Mouse (Mus musculus) Patski (cell line): ENCODE data around the gene Pmf1. TPM values are rescaled to one million over a fixed set of nuclear protein-coding genes. Genes with fewer than 3 reads are reported as not detected.

ENCODE experiments used
- ATAC-seq: fragments of 100-300 bp; one replicate; pipeline ENCODE4 v1.8.0; 2021
- CTCF ChIA-PET: fragments of 350-600 bp; sonication (Branson Sonifier 250); formaldehyde crosslinking; loops from one replicate; lab custom pipeline; 2022; ENCODE audit warnings: inconsistent platforms; lab: Charles Lee
- POLR2A ChIA-PET: fragments of 350-600 bp; sonication (Branson Sonifier 250); formaldehyde crosslinking; loops from one replicate; lab custom pipeline; 2022; ENCODE audit warnings: antibody characterized with exemption, inconsistent platforms; lab: Charles Lee
- DNase-seq: peaks from one replicate; pipeline ENCODE4 v3.0.0-alpha.2; 2011; ENCODE audit warnings: low read depth, low spot score
- H3K27me3 ChIP-seq: fragments of 371-371 bp; one replicate; pipeline ENCODE4 v1.5.1; 2021
- CTCF ChIP-seq: fragments of 100-300 bp; IDR thresholded peaks from one replicate; pipeline ENCODE4 v1.5.1; 2021
- in situ Hi-C: fragments of 300-500 bp; cut with MboI; formaldehyde crosslinking; loops from 3 replicates; pipeline ENCODE4 v1.11.1; 2018; ENCODE audit warnings: low pct_unique_long_range_greater_than_20kb, mixed read lengths
- polyA plus RNA-seq: library from polyadenylated mRNA; unstranded; gene quantifications from one replicate; pipeline ENCODE4 v1.2.3, GENCODE M21; 2021

Gene Pmf1
- polyA plus RNA-seq, 1 experiment from 2014 or later: 80.1 TPM

DNA sequence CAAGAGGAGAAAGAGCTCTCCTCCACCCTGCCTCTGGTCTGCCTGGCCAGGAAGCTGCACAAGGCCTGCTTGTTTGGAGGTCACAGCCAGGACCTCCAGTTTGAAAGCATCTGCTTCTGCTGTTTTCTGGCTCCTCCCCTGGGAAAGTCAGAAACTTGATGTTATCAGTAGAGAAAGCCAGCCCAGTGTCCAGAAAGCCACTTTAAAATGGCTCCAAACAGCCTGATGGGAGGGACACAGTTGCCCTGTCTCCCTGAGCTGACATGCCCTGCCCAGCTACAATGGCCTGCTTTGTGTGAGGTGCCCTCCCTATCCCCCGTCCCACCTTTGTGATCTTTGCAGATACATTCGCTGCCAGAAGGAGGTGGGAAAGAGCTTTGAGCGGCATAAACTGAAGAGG is 50.1 kb downstream of the Pmf1 start:
- no peaks in the 10 kb centered on the region for H3K27me3 ChIP-seq
- ATAC-seq: no peak
- no peak for DNase-seq
- CTCF ChIA-PET: interaction anchor here (0.8 to 1.2 kb wide), 3 partner anchors 14 to 28 kb away, joined by 3 to 4 read pairs (median 3); no protein-coding TSS in a partner anchor
- no peak for TF ChIP-seq CTCF
- POLR2A ChIA-PET: interaction anchor here (1.0 kb wide), 1 partner anchor 8 kb away, joined by 3 read pairs; no protein-coding TSS in a partner anchor
- in situ Hi-C loops: no loop called here

DNA sequence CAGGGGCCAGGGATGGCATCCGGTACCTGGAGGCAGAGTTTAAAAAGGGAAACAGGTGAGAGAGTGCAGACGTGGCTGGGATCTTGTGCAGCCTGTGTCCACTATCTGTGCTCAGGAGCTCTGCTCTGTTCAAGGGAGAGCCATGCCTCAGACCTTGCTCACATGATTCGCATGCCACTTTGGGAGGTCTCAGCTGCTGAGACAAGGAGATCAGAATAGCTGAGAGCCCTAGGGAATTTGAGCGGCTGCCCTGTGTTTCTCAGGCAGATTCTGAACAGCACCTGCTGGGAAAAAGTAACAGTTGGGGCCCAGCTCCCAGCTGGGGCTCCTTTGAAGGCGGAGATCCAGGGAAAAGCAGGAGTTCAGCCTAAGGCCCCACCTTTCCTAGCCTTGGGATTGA is 50.5 kb downstream of the Pmf1 start:
- no peak for TF ChIP-seq CTCF
- ChIA-PET CTCF (interaction anchor here (1.1 to 1.2 kb wide), 3 partner anchors 14 to 28 kb away, joined by 3 to 5 read pairs (median 4); no protein-coding TSS in a partner anchor), POLR2A (interaction anchor here (0.8 kb wide), 1 partner anchor 11 kb away, joined by 3 read pairs; no protein-coding TSS in a partner anchor)
- DNase-seq (no peak), ATAC-seq (no peak)
- no peaks in the 10 kb centered on the region for H3K27me3 ChIP-seq
- in situ Hi-C loops: no loop called here

DNA sequence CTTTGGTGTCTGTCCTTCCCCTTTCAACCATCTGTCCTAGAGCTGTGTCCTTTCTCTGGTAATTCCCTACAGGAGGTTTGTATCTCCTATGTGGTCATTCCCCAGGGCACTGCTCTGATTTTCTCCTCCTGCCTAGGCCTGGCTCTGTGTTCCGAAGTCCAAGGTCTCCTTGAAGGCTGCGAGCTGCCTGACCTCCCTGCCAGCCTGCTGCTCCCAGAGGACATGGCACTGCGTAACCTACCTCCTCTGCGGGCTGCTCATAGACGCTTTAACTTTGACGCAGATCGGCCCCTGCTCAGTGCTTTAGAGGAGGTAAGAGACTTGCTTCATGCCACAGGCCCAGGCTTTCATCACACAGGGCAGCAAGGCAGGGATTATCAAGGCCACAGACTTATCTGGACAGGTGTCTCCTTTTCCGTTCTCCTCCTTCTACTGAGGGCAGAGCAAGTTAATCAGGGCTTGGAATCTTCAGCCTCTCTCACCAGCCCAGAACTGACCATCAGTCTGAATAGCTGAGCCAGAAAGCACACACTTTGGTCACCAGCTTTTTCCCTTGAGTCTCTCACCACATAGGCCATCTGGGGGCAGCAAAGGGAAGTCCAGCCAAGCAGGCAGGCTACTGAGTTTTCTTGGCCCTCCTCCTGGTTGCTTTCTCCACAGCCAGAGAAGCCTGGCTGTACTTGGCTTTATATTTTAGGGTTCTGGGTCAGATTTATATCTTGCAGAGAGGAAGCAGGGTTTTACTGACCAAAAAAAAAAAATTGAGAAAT is 55.5 kb downstream of the Pmf1 start:
- ATAC-seq: no peak
- TF ChIP-seq CTCF: no peak
- CTCF ChIA-PET: interaction anchor here (0.8 to 1.3 kb wide), 2 partner anchors 10 to 12 kb away, joined by 4 to 5 read pairs; partner anchors contain the start of gene Paqr6
- no peak for DNase-seq
- POLR2A ChIA-PET: interaction anchor here (0.6 kb wide), 2 partner anchors 41 to 601 kb away, joined by 4 read pairs; no protein-coding TSS in a partner anchor
- in situ Hi-C loops: no loop called here
- H3K27me3 ChIP-seq: no peaks in the 10 kb centered on the region

DNA sequence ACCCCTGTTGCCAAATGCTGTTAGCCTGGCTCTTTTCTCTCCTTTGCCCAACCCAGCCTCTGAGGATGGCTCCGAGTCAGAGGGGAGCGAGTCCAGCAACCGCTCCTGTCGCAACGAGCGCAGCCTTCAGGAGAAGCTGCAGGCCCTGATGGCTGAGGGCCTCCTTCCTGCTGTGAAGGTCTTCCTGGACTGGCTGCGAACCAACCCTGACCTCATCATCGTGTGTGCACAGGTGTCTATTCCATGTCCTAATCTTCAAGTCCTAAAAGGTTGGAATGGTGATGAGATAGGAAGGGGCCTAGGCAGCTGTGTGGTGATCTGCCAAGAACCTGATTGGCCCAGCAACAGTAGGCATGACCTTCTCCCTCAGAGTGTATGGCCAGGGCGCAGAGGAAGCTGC is 57.2 kb downstream of the Pmf1 start:
- CTCF ChIA-PET: interaction anchor here (0.8 kb wide), 1 partner anchor 13 kb away, joined by 3 read pairs; no protein-coding TSS in a partner anchor
- in situ Hi-C loops: no loop called here

GRCm38 (mm10) chr3:88350732-88351131 is 59.4 kb downstream of the Pmf1 start:
- TF ChIP-seq CTCF: no peak
- CTCF ChIA-PET: interaction anchor here (1.8 kb wide), 1 partner anchor 12 kb away, joined by 4 read pairs; no protein-coding TSS in a partner anchor
- DNase-seq (no peak), ATAC-seq (no peak)
- in situ Hi-C loops: no loop called here
- no peaks in the 10 kb centered on the region for H3K27me3 ChIP-seq
- POLR2A ChIA-PET: no interaction called here

More for the DNA sequence above, 57.2 kb downstream of the Pmf1 start:
- DNase-seq: no peak
- POLR2A ChIA-PET: interaction anchor here (0.7 to 1.7 kb wide), 3 partner anchors 14 to 22 kb away, joined by 3 to 7 read pairs (median 3); no protein-coding TSS in a partner anchor
- TF ChIP-seq CTCF: no peak
- ATAC-seq: no peak
- no peaks in the 10 kb centered on the region for H3K27me3 ChIP-seq

Other genes starting within 250 kb of the Pmf1 start
- not detected for gene Rhbg, start 155.6 kb downstream of the Pmf1 start, polyA plus RNA-seq
- gene Gm38392, start 123.1 kb downstream of the Pmf1 start, polyA plus RNA-seq: 0.19 TPM
- gene Tsacc, start 113.3 kb downstream of the Pmf1 start, polyA plus RNA-seq: 6.3 TPM
- gene Cct3, start 113.2 kb downstream of the Pmf1 start, polyA plus RNA-seq: 573 TPM
- gene Glmp, start 85.3 kb downstream of the Pmf1 start, polyA plus RNA-seq: 590 TPM
- gene Tmem79, start 74.2 kb downstream of the Pmf1 start, polyA plus RNA-seq: 3.1 TPM
- gene Smg5, start 74.1 kb downstream of the Pmf1 start, polyA plus RNA-seq: 90.1 TPM
- gene Paqr6, start 45.7 kb downstream of the Pmf1 start, polyA plus RNA-seq: 0.04 TPM
- gene Bglap3, start 37.6 kb downstream of the Pmf1 start, polyA plus RNA-seq: 0.22 TPM
- gene Bglap2, start 31.6 kb downstream of the Pmf1 start, polyA plus RNA-seq: not detected
- gene Bglap, start 25.9 kb downstream of the Pmf1 start, polyA plus RNA-seq: 0.22 TPM
- gene Slc25a44, start 14.8 kb upstream of the Pmf1 start, polyA plus RNA-seq: 42.6 TPM
- gene Sema4a, start 50.9 kb upstream of the Pmf1 start, polyA plus RNA-seq: 6.6 TPM
- 401 TPM for gene Lmna, start 99.6 kb upstream of the Pmf1 start, polyA plus RNA-seq
- 42.6 TPM for gene Mex3a, start 122.1 kb upstream of the Pmf1 start, polyA plus RNA-seq
- 0.41 TPM for gene Rab25, start 138.0 kb upstream of the Pmf1 start, polyA plus RNA-seq
- 264 TPM for gene Lamtor2, start 142.7 kb upstream of the Pmf1 start, polyA plus RNA-seq
- 143 TPM for gene Ubqln4, start 143.4 kb upstream of the Pmf1 start, polyA plus RNA-seq
- 410 TPM for gene Ssr2, start 165.5 kb upstream of the Pmf1 start, polyA plus RNA-seq
- gene Arhgef2, start 195.6 kb upstream of the Pmf1 start, polyA plus RNA-seq: 175 TPM
- gene Rxfp4, start 242.8 kb upstream of the Pmf1 start, polyA plus RNA-seq: not detected